Mouse (Mus musculus) c-Kit-negative CD71-positive TER-119-positive erythroid progenitor cells, embryonic 14.5 days (primary cell): Measurements from ENCODE around the gene Gm21977.
"Not testable (repeated sequence)": the region's sequence is repeated elsewhere in the genome, so short reads cannot be mapped to it uniquely, and the experiment has no call there.

ENCODE experiments used
- DNase-seq: peaks from one replicate; pipeline ENCODE4 v3.0.0-alpha.2; 2013; ENCODE audit warnings: low read depth, low spot score

The Gm21977 gene

DNA sequence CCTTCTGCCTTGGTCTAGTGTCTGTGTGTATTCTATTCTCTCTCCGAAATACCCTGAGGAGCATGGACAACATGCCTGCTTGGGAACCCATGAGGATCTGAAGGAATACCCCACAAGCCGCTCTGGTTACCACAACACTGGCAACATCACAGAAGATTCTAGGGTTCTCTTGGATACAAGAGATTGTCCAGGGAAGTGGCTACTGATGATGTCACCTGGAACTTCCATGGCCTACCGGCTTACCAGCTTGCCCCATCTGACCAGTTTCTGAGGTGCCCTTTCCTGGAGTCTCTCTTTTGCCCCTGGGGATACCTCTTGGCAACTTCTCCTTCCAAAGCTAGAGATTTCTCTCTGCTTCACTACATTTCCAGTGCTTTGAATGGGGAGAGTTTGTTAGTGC, at the start of gene Gm21977:
Gene Gm21977, minus strand, starts transcription at position 101 of the 400 bp plus-strand sequence.
- not testable (repeated sequence) for DNase-seq
